Mouse (Mus musculus): Measurements from ENCODE around the gene Csrnp3.

The Csrnp3 gene

DNA sequence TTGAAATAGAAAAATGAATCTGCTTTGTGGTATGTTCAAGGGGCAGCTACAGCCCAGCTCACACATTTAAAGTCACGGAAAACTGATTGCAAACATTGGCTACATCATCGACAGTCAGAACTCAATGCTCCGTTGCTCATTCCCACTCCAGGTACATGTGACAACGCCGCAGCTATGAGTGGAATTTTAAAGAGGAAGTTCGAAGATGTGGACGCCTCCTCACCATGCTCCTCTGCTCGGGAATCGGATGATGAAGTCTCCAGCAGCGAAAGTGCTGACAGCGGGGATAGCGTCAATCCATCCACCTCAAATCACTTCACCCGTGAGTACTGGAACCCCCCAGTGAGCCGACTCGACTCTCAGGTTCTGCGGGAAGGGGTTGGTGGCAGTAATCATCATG is 103.2 kb downstream of the Csrnp3 start:
- no peak for DNase-seq (ENCODE audit: low read depth, low spot score)

- no peak for DNase-seq (ENCODE audit: low read depth, low spot score)
Observed at GRCm38 (mm10) chr2:65953726-65954340, 108.3 kb downstream of the Csrnp3 start.

GRCm38 (mm10) chr2:65955804-65956203 is 110.2 kb downstream of the Csrnp3 start:
- DNase-seq (ENCODE audit: low read depth, low spot score) = no peak

DNA sequence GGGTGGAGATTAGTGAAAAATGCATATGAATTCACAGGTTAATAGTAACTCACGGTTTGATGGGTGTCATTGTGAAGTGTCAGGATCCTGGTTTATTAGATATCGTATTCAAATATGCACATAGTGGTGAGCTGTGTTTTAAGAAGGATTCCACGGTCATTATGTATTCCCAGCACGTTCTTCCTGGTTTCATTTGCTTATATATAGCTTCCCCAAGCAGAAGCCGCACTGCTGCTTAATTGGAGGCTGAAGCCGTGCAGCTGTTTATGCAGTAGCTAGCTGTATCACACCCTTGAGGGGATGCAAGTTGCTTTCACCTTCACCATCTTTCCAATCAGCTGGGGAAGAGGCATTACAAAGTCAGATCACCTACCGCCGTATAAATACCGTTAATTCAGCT is 111.2 kb downstream of the Csrnp3 start:
- DNase-seq (ENCODE audit: low read depth, low spot score) = no peak

DNA sequence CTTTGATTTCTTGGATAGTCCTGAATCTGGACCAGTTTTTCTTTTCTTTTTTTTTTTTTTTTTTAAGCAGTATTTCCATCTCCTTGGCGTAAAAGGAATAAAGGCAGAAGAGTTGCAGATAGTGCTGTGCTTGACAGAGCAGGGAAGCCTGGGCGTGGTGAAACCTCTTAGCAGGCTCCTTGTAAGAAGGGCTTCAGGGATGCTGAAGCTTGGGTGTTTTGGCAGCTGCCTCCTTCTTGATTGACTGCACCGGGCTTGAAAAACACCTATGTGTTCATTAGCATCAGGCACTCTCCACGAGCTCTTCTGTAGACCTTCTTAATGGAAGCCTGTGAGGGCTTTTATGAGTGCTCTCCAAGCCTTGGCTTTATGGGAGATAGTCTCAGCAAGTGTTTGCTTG is 117.9 kb downstream of the Csrnp3 start:
- no peak for DNase-seq (ENCODE audit: low read depth, low spot score)

DNA sequence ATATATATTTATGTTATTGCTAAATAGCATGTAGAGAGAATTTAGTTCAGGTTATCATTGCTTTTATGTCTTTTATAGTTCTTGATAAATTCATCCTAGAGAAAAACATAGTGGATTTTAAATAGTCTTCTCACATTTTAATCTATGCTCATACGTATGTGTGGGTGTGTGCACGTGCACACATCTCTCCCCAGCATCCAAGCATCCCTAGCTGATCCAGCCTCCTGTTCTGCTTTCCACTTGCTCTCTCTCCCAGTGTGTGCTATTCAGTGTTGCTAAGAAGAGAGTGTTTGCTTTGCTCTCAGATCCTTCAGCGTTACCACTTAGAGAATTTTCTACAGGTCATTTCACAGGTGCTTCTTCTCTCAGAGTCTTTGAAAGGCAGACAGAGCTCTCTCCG is 123.2 kb downstream of the Csrnp3 start:
- DNase-seq (ENCODE audit: low read depth, low spot score) = no peak

GRCm38 (mm10) chr2:65973907-65974306 is 128.3 kb downstream of the Csrnp3 start:
- no peak for DNase-seq (ENCODE audit: low read depth, low spot score)

GRCm38 (mm10) chr2:65975383-65975782 is 129.8 kb downstream of the Csrnp3 start:
- DNase-seq (ENCODE audit: low read depth, low spot score) = no peak

DNA sequence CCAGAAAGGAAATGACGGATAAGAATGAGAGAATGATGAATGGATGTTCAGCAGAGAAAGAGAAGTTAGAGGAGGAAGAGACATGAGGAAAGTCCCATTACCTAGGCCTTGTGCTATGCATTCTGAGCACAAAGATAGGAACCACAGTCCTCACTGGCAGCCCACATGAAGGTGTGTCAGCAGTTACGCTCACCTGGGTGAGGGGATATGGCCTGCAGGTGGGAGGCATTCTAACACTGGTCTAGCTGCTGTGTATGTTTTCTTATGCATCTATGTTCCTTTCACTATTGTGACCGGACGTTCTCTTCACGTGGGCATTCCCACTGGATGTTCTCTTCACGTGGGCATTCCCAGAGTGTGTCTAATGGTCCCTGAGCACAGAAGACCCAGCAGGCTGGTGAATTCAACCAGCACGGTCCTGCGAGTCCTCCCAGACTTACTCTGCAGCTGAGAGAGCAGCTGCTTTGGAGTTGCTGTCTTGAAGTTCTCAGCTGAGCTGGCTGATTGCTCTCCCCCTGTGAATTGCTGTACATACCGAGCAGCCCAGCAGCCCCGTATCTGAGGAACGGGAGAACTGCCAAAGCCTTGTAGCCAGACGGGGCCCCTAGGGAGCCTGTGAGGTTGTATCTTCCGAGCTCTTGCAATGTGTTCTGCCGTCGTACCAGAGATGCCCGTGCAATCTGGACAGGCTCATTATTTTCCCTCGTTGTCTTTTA is 133.9 kb downstream of the Csrnp3 start:
- no peak for DNase-seq (ENCODE audit: low read depth, low spot score)

DNA sequence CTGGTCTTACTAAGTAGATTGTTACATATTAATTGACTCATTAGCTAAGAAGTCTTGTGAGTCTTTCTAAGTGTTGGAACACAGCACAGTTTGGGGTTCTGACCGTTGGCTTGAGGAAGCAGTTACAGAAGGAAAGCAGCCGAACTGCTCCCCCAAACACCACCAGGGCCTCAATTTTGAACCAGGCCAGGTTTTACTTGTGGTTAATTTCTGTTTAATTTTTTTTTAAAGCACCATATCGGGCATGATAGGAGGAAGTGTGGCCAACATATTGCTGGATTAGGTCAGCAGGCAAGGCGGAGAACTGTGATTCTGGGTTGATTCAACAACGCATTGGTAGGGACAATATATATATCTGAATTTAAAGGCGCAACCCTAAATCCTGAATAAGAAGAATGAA is 135.9 kb downstream of the Csrnp3 start:
- no peak for DNase-seq (ENCODE audit: low read depth, low spot score)

DNA sequence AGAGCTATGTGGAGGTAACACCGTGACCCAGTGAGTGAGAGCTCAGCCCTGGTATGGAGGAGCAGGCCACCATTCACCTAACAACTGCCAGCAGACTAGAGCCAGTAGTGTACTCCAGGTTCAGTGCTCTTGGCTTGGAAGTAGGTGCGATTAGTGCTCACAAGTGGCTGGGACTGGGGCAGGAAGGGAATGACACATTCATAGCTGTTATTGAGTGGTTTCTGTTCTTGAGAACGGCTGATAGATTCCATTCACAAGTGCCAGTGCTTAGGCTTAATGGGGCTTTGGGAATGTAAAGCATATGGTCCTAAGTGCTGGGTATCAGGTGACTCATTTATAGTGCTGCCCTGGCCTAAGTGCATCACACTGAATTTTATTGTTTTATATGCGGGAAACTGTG is 136.4 kb downstream of the Csrnp3 start:
- no peak for DNase-seq (ENCODE audit: low read depth, low spot score)

DNA sequence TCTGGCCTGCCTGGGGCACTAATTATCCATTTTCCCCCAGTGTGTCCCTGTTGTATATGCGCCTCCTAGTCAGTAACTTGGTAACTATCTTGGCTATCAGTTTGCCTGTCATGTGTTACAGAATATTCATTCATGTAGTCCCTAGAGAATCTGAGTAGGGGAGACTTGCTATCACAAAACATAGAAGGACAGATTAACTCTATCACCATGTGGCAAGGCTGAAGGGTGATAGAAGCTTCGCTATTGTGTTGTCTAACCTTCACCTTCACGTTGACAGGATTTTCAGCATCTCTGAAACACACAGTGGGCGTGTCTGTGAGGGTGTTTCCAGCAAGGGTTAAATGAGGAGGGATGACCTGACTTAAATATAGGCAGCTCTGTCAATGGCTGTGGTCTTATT is 140.1 kb downstream of the Csrnp3 start:
- no peak for DNase-seq (ENCODE audit: low read depth, low spot score)

DNA sequence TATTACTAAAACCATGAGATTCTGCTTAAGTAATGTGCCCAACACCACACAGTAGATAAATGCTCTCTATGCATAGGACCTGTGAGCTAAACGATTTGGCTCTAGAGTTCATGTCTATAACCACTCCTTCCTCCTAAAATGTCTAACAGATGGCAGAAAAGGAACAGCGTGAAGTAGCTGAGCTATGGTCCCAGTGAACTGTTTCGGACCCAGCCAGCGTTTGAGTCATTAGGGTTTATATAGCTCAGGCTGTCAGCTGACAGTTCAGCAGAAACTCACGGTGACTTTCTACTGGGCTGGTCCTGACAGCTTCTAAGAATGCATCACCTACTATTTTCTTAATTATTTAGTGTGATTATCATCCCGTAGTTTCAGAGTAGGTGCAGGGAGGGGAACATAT is 141.5 kb downstream of the Csrnp3 start:
- DNase-seq (ENCODE audit: low read depth, low spot score) = no peak

GRCm38 (mm10) chr2:65987588-65987987 is 142.0 kb downstream of the Csrnp3 start:
- DNase-seq (ENCODE audit: low read depth, low spot score) = no peak

- no peak for DNase-seq (ENCODE audit: low read depth, low spot score)
Observed at GRCm38 (mm10) chr2:65988788-65989187, 143.2 kb downstream of the Csrnp3 start.

GRCm38 (mm10) chr2:65990108-65990507 is 144.5 kb downstream of the Csrnp3 start:
- peak; percentile 16 for DNase-seq (ENCODE audit: low read depth, low spot score)

DNA sequence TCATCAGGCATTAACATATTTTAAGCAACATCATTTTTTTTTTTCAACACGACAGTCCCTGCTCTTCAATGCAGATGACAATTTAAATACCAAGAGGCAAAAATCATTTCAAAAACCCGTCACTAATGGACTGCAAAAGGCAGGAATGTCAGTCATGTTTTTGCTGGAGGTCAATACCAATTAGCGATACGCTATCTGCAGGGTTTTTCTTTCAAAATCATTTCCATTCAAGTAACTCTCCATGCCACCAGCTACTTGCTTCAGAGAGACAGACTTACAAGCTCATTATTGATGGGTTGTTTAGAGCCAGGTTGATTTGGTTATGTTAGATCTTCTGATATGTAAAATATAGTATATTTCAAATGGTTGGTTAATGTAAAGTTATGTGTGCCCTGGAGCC is 145.2 kb downstream of the Csrnp3 start:
- DNase-seq (ENCODE audit: low read depth, low spot score) = no peak

DNA sequence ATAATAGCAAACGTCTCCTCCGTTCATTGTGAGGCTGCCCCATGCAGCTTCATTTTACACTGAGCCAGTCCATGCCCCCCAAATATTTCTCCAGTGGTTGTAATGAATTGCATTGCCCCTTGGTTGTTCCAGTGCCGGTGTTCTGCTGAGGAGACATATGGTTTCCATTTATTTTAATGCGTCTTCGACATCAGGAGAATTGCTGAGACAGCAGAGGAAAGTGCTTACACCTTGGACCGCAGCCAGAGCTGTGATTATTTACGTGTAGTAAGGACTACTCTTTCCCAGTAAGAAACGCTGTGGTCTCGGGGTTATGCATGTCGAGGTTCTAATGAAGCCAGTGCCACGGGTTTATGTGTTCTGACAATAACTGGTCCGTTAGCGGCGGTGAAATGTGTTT is 147.8 kb downstream of the Csrnp3 start:
- no peak for DNase-seq (ENCODE audit: low read depth, low spot score)

DNA sequence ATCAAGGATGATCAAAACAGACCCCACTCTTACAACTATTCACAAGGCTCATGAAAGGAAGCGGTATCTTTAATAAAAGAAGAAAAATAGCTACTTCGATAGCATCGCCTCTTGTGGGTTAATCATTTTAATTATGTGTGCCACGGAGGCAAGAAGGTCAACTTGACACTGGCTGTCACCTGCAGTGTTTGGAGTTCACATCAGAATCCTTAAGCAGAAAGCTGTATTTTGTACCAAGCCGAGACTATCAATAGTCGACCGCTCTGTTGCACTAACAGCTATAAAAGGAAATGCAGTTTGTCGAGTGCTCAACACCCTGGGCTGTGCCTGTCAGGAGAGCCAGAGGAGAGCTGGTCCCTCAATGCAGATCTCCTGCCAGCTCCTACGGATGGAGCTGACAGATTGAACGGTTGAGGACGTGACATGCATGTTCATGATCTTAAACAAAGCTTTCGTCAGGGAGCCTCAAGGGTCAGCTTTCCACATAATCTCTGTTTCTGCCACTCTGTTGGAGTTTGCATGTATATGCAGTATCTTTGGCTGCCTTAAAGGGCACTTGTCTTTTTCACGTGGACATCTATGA is 149.4 kb downstream of the Csrnp3 start:
- no peak for DNase-seq (ENCODE audit: low read depth, low spot score)

GRCm38 (mm10) chr2:65998747-65999146 is 153.2 kb downstream of the Csrnp3 start:
- DNase-seq (ENCODE audit: low read depth, low spot score) = no peak

- no peak for DNase-seq (ENCODE audit: low read depth, low spot score)
Observed at GRCm38 (mm10) chr2:66008995-66009654, 163.6 kb downstream of the Csrnp3 start.

DNA sequence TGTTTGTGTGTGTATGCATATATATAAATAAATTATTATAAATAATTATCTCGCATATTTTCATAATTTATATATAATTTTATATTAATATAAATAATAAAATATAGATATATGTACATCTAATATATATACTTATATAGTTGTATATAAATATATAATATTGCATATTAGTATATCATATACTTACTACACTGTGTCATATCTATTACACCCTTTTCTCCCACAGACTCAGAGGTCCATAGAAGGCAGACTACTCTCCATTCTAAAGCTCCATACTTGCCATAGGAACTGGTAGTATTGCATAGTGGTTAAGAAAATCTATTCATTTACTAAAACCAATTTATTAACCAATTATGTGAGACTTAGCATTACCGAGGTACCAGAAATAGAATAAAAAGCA is 164.1 kb downstream of the Csrnp3 start:
- DNase-seq (ENCODE audit: low read depth, low spot score) = no peak

DNA sequence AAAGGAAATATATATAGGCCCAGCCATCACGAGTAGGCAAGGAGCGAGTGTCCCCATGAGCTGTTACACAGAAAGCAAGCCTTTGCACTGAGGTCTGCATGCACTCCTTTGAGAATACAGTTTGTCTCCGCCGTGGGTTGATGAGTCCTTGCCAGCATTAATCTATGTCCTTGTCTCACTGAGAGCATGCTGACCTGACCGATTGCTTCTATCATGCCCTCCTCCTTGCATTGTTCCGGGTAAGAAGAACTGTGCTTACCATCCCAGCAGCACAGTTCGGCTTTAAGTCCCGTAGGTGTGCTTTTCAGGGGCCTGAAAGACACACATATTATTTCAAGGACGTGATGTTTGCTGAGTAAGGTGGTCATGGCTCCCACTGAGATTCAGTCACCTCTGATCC is 173.1 kb downstream of the Csrnp3 start:
- DNase-seq (ENCODE audit: low read depth, low spot score) = no peak

All from WW6 (cell line).